7 mouse cellular contexts compared by ENCODE assay signal in genomic region chr1:92912286-92912685, GRCm38 (mm10). TPM values are rescaled to one million over a fixed set of nuclear protein-coding genes. Genes with fewer than 3 reads are reported as not detected.
A peak's percentile ranks its signal among the peaks of the same experiment; 100 is the strongest.
DNase-seq lines count a peak whose midpoint lies in the region; ATAC-seq lines count a peak whose summit lies in the region.

No protein-coding gene starts in this region.

- ATAC-seq in neural tube, embryonic 11.5 days (ENCODE audit: insufficient read depth, low FRiP score, low TSS enrichment): no peak
- ATAC-seq in forebrain, embryonic 11.5 days (replicated peaks; ENCODE audit: low FRiP score): no peak
- ATAC-seq in liver, embryonic 11.5 days (replicated peaks; ENCODE audit: low FRiP score): no peak
- ATAC-seq in stomach, embryonic 15.5 days (ENCODE audit: insufficient read depth, low FRiP score, low read depth): no peak

- H3K4me1 ChIP-seq in neural tube, embryonic 11.5 days (ENCODE audit: control insufficient read depth, insufficient read depth, low read length): peaks cover 28% of the 10 kb centered on the region
- H3K4me1 ChIP-seq in forebrain, embryonic 11.5 days (replicated peaks; ENCODE audit: control insufficient read depth, insufficient read depth, low read length): peaks cover 20% of the 10 kb centered on the region
- peaks cover 20% of the 10 kb centered on the region for H3K4me1 ChIP-seq in liver, embryonic 11.5 days (replicated peaks; ENCODE audit: control insufficient read depth, insufficient read depth, low read length)
- H3K4me1 ChIP-seq in stomach, embryonic 15.5 days: peaks cover 27% of the 10 kb centered on the region

- WGBS in neural tube, embryonic 11.5 days: 36% methylated on average over 1 of the region's 1 CpGs
- 53% methylated on average over 1 of the region's 1 CpGs for WGBS in forebrain, embryonic 11.5 days
- 50% methylated on average over 1 of the region's 1 CpGs for WGBS in liver, embryonic 11.5 days
- 56% methylated on average over 1 of the region's 1 CpGs for WGBS in stomach, embryonic 15.5 days

- DNase-seq in neural tube, embryonic 11.5 days (ENCODE audit: low spot score): peak; percentile 32
- DNase-seq in neural tube, embryonic 10.5 days (ENCODE audit: extremely low spot score, low spot score): no peak
- DNase-seq in forebrain, embryonic 11.5 days (ENCODE audit: low spot score): no peak
- no peak for DNase-seq in liver, embryonic 11.5 days (ENCODE audit: low spot score)
- DNase-seq in adrenal gland, postnatal 14 days: no peak
- no peak for DNase-seq in gastrocnemius, adult 18-20 months (ENCODE audit: low spot score)

- peak overlapping the region; percentile 94 for H3K4me2 ChIP-seq in neural tube, embryonic 11.5 days (ENCODE audit: low read depth)
- peak overlapping the region; percentile 88 for H3K4me2 ChIP-seq in forebrain, embryonic 11.5 days (ENCODE audit: low read depth, low read length, severe bottlenecking)
- H3K4me2 ChIP-seq in liver, embryonic 11.5 days: peak overlapping the region; percentile 80
- H3K4me2 ChIP-seq in stomach, embryonic 15.5 days: peak overlapping the region; percentile 87

- peak overlapping the region; percentile 87 for H3K9ac ChIP-seq in neural tube, embryonic 11.5 days (ENCODE audit: low read length)
- H3K9ac ChIP-seq in forebrain, embryonic 11.5 days (ENCODE audit: low read length): no peak overlapping the region
- no peak overlapping the region; the same call in 1 of the 2 replicates for H3K9ac ChIP-seq in liver, embryonic 11.5 days (ENCODE audit: low read depth, low read length)
- no peak overlapping the region for H3K9ac ChIP-seq in stomach, embryonic 15.5 days

- no peak overlapping the region for H3K27ac ChIP-seq in neural tube, embryonic 11.5 days (ENCODE audit: low read depth, low read length)
- H3K27ac ChIP-seq in forebrain, embryonic 11.5 days (ENCODE audit: low read depth, low read length): no peak overlapping the region
- no peak overlapping the region for H3K27ac ChIP-seq in liver, embryonic 11.5 days (ENCODE audit: low read depth, low read length)
- H3K27ac ChIP-seq in stomach, embryonic 15.5 days: peak overlapping the region; percentile 93; the same call in 1 of the 2 replicates

- H3K9me3 ChIP-seq in neural tube, embryonic 11.5 days (ENCODE audit: control insufficient read depth, low read length): no peaks in the 10 kb centered on the region
- no peaks in the 10 kb centered on the region for H3K9me3 ChIP-seq in forebrain, embryonic 11.5 days (ENCODE audit: control insufficient read depth, low read length)
- no peaks in the 10 kb centered on the region for H3K9me3 ChIP-seq in liver, embryonic 11.5 days (ENCODE audit: control insufficient read depth, low read length)
- H3K9me3 ChIP-seq in stomach, embryonic 15.5 days: no peaks in the 10 kb centered on the region

- peak overlapping the region; percentile 68; the same call in 1 of the 2 replicates for H3K4me3 ChIP-seq in neural tube, embryonic 11.5 days (ENCODE audit: low read depth, low read length)
- no peak overlapping the region for H3K4me3 ChIP-seq in forebrain, embryonic 11.5 days (ENCODE audit: low read depth, low read length)
- H3K4me3 ChIP-seq in liver, embryonic 11.5 days (ENCODE audit: low read depth, low read length): peak overlapping the region; percentile 82; the same call in 1 of the 2 replicates
- peak overlapping the region; percentile 68 for H3K4me3 ChIP-seq in stomach, embryonic 15.5 days (replicated peaks)

- no peaks in the 10 kb centered on the region for H3K27me3 ChIP-seq in neural tube, embryonic 11.5 days (ENCODE audit: control insufficient read depth, insufficient read depth, low read length)
- H3K27me3 ChIP-seq in forebrain, embryonic 11.5 days (ENCODE audit: control insufficient read depth, insufficient read depth, low read length): no peaks in the 10 kb centered on the region
- H3K27me3 ChIP-seq in liver, embryonic 11.5 days (replicated peaks; ENCODE audit: control insufficient read depth, insufficient read depth, low read length): no peaks in the 10 kb centered on the region
- H3K27me3 ChIP-seq in stomach, embryonic 15.5 days (replicated peaks): no peaks in the 10 kb centered on the region

- H3K36me3 ChIP-seq in neural tube, embryonic 11.5 days (ENCODE audit: control insufficient read depth, insufficient read depth, low read length): peaks cover 13% of the 10 kb centered on the region
- no peaks in the 10 kb centered on the region; the same call in 1 of the 2 replicates for H3K36me3 ChIP-seq in forebrain, embryonic 11.5 days (ENCODE audit: control insufficient read depth, insufficient read depth, low read length)
- H3K36me3 ChIP-seq in liver, embryonic 11.5 days (ENCODE audit: control insufficient read depth, insufficient read depth, low read length): peaks cover 11% of the 10 kb centered on the region; the same call in 1 of the 2 replicates
- H3K36me3 ChIP-seq in stomach, embryonic 15.5 days: peaks cover 28% of the 10 kb centered on the region

RNA-seq across cellular contexts. Expression of gene Rnpepl1, which starts 1.7 kb away (rescaled TPM):
- 22.3 and 25.6 TPM in 2 replicates for polyA plus RNA-seq in neural tube, embryonic 11.5 days (2014; fragmentation: Nextera tagmentation; extraction: Ambion mirVana)
- polyA plus RNA-seq in forebrain, embryonic 11.5 days (2014; fragmentation: Nextera tagmentation; extraction: Ambion mirVana): 27.4 and 31.8 TPM in 2 replicates
- polyA plus RNA-seq in liver, embryonic 11.5 days (2014; fragmentation: Nextera tagmentation; extraction: Ambion mirVana): 24.7 and 26.5 TPM in 2 replicates
- polyA plus RNA-seq in stomach, embryonic 15.5 days (2015; fragmentation: Nextera tagmentation; extraction: Ambion mirVana): 44.0 and 45.5 TPM in 2 replicates
- 69.4 and 74.6 TPM in 2 replicates for total RNA-seq in adrenal gland, postnatal 14 days (2021)
- total RNA-seq in gastrocnemius, adult 18-20 months (2021): 10 to 100 TPM; 60.5 to 67.5 TPM

RNA-seq across cellular contexts. Expression of gene Dusp28, which starts 5.5 kb away (rescaled TPM):
- 8.6 and 9.4 TPM in 2 replicates for polyA plus RNA-seq in neural tube, embryonic 11.5 days (2014; fragmentation: Nextera tagmentation; extraction: Ambion mirVana)
- 16.0 and 19.0 TPM in 2 replicates for polyA plus RNA-seq in forebrain, embryonic 11.5 days (2014; fragmentation: Nextera tagmentation; extraction: Ambion mirVana)
- 8.1 and 10.7 TPM in 2 replicates for polyA plus RNA-seq in liver, embryonic 11.5 days (2014; fragmentation: Nextera tagmentation; extraction: Ambion mirVana)
- polyA plus RNA-seq in stomach, embryonic 15.5 days (2015; fragmentation: Nextera tagmentation; extraction: Ambion mirVana): 12.8 and 15.9 TPM in 2 replicates
- 12.9 and 13.6 TPM in 2 replicates for total RNA-seq in adrenal gland, postnatal 14 days (2021)
- 10 to 100 TPM; 23.1 to 24.5 TPM for total RNA-seq in gastrocnemius, adult 18-20 months (2021)

RNA-seq across cellular contexts. Expression of gene Ankmy1, which starts 9.6 kb away (rescaled TPM):
- 0.23 and 0.62 TPM in 2 replicates for polyA plus RNA-seq in neural tube, embryonic 11.5 days (2014; fragmentation: Nextera tagmentation; extraction: Ambion mirVana)
- polyA plus RNA-seq in forebrain, embryonic 11.5 days (2014; fragmentation: Nextera tagmentation; extraction: Ambion mirVana): 1.5 and 1.8 TPM in 2 replicates
- 0.16 and 0.25 TPM in 2 replicates for polyA plus RNA-seq in liver, embryonic 11.5 days (2014; fragmentation: Nextera tagmentation; extraction: Ambion mirVana)
- polyA plus RNA-seq in stomach, embryonic 15.5 days (2015; fragmentation: Nextera tagmentation; extraction: Ambion mirVana): 0.19 and 0.34 TPM in 2 replicates
- 0.67 and 0.94 TPM in 2 replicates for total RNA-seq in adrenal gland, postnatal 14 days (2021)
- total RNA-seq in gastrocnemius, adult 18-20 months (2021): under 1 TPM in 1 of 2 experiments, not detected in 1; 0.14 TPM

RNA-seq across cellular contexts. Expression of gene Capn10, which starts 21.9 kb away (rescaled TPM):
- 39.2 and 43.4 TPM in 2 replicates for polyA plus RNA-seq in neural tube, embryonic 11.5 days (2014; fragmentation: Nextera tagmentation; extraction: Ambion mirVana)
- 41.0 and 43.0 TPM in 2 replicates for polyA plus RNA-seq in forebrain, embryonic 11.5 days (2014; fragmentation: Nextera tagmentation; extraction: Ambion mirVana)
- 20.9 and 21.3 TPM in 2 replicates for polyA plus RNA-seq in liver, embryonic 11.5 days (2014; fragmentation: Nextera tagmentation; extraction: Ambion mirVana)
- 35.5 and 35.9 TPM in 2 replicates for polyA plus RNA-seq in stomach, embryonic 15.5 days (2015; fragmentation: Nextera tagmentation; extraction: Ambion mirVana)
- 16.2 and 18.7 TPM in 2 replicates for total RNA-seq in adrenal gland, postnatal 14 days (2021)
- total RNA-seq in gastrocnemius, adult 18-20 months (2021): 1 to 10 TPM; 4.0 to 5.2 TPM

RNA-seq across cellular contexts. Expression of gene Gpr35, which starts 38.4 kb away (rescaled TPM):
- polyA plus RNA-seq in neural tube, embryonic 11.5 days (2014; fragmentation: Nextera tagmentation; extraction: Ambion mirVana): 0.13 and 0.55 TPM in 2 replicates
- 0.16 and 0.40 TPM in 2 replicates for polyA plus RNA-seq in forebrain, embryonic 11.5 days (2014; fragmentation: Nextera tagmentation; extraction: Ambion mirVana)
- polyA plus RNA-seq in liver, embryonic 11.5 days (2014; fragmentation: Nextera tagmentation; extraction: Ambion mirVana): 0.27 and 0.71 TPM in 2 replicates
- 6.2 and 7.7 TPM in 2 replicates for polyA plus RNA-seq in stomach, embryonic 15.5 days (2015; fragmentation: Nextera tagmentation; extraction: Ambion mirVana)
- 1.9 and 3.5 TPM in 2 replicates for total RNA-seq in adrenal gland, postnatal 14 days (2021)
- under 1 TPM; 0.07 to 0.11 TPM for total RNA-seq in gastrocnemius, adult 18-20 months (2021)
